Mouse (Mus musculus): ENCODE results near the gene Gtf2f1. TPM values are rescaled to one million over a fixed set of nuclear protein-coding genes. Genes with fewer than 3 reads are reported as not detected.

Gtf2f1 gene
- polyA plus RNA-seq, 1 experiment: 40.8 TPM

- 74% methylated on average over 5 of the region's 5 CpGs for WGBS
- Histone ChIP-seq H3K36me3 (ENCODE audit: control insufficient read depth, insufficient read depth, low read length) (no peaks in the 10 kb centered on the region), H3K27me3 (ENCODE audit: control insufficient read depth, insufficient read depth, low read length) (no peaks in the 10 kb centered on the region), H3K27ac (ENCODE audit: control insufficient read depth, insufficient read depth, low read length) (no peak overlapping the region), H3K4me1 (replicated peaks; ENCODE audit: control insufficient read depth, insufficient read depth, low read length) (no peaks in the 10 kb centered on the region), H3K4me3 (ENCODE audit: control insufficient read depth, insufficient read depth, low read length) (no peak overlapping the region)
- DNase-seq: no peak
- TF ChIP-seq POLR2A (IDR thresholded peaks at IDR 0.05; ENCODE audit: control insufficient read depth, extremely low read depth, insufficient read depth, low read length, poor library complexity): no peak
- TF ChIP-seq CTCF (IDR thresholded peaks at IDR 0.05; ENCODE audit: borderline replicate concordance, control insufficient read depth, extremely low read depth, insufficient read depth, low read length, poor library complexity): no peak
Measured at GRCm38 (mm10) chr17:56970081-56970480, 41.0 kb downstream of the Gtf2f1 start.

DNA sequence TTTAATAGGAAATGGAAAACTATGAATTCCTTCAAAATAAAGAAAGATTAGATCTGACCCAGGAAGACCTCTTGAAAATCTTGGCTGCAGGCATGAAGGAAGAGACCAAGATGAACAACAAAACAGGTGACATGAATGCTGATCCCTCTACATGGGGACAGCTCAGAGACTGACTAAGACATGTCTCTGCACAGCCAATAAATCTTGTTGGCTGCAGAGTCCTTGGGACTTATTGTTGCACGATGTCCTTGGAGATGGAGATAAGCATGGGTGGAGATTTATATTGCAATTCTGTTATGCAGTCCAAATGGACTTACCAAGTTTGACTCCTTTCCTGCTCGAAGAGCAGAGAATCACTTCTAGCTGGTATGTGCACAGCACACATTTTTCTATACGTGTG is 41.8 kb downstream of the Gtf2f1 start:
- H3K36me3 ChIP-seq (ENCODE audit: control insufficient read depth, insufficient read depth, low read length): no peaks in the 10 kb centered on the region
- H3K27ac ChIP-seq (ENCODE audit: control insufficient read depth, insufficient read depth, low read length): no peak overlapping the region
- WGBS: 74% methylated on average over 3 of the region's 3 CpGs
- H3K27me3 ChIP-seq (ENCODE audit: control insufficient read depth, insufficient read depth, low read length): no peaks in the 10 kb centered on the region
- no peak for DNase-seq
- TF ChIP-seq CTCF (IDR thresholded peaks at IDR 0.05; ENCODE audit: borderline replicate concordance, control insufficient read depth, extremely low read depth, insufficient read depth, low read length, poor library complexity) (no peak), POLR2A (IDR thresholded peaks at IDR 0.05; ENCODE audit: control insufficient read depth, extremely low read depth, insufficient read depth, low read length, poor library complexity) (no peak)
- H3K4me1 ChIP-seq (replicated peaks; ENCODE audit: control insufficient read depth, insufficient read depth, low read length): no peaks in the 10 kb centered on the region
- no peak overlapping the region for H3K4me3 ChIP-seq (ENCODE audit: control insufficient read depth, insufficient read depth, low read length)

DNA sequence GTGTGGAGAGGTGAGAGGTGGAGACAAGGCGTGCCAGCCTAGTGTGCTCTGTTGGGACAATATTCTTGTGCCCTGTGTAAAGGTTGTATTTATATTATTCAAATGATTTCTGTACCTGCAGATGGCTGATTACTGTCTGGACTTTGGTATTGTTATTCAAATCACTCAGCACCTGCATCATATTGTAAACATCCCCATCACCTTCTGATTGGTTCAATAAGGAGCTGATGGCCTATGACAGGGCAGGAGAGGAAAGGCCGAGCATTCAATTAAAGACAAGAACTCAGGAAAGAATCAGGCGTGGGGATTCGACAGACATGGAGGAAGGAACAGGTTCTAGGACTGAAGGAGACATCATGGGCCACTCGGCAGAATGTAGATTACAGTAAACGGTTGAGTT is 47.4 kb downstream of the Gtf2f1 start:
- no peaks in the 10 kb centered on the region for H3K36me3 ChIP-seq (ENCODE audit: control insufficient read depth, insufficient read depth, low read length)
- H3K4me3 ChIP-seq (ENCODE audit: control insufficient read depth, insufficient read depth, low read length): no peak overlapping the region
- no peaks in the 10 kb centered on the region for H3K27me3 ChIP-seq (ENCODE audit: control insufficient read depth, insufficient read depth, low read length)
- H3K27ac ChIP-seq (ENCODE audit: control insufficient read depth, insufficient read depth, low read length): no peak overlapping the region
- WGBS: 96% methylated on average over 6 of the region's 6 CpGs
- TF ChIP-seq POLR2A (IDR thresholded peaks at IDR 0.05; ENCODE audit: control insufficient read depth, extremely low read depth, insufficient read depth, low read length, poor library complexity) (no peak), CTCF (IDR thresholded peaks at IDR 0.05; ENCODE audit: borderline replicate concordance, control insufficient read depth, extremely low read depth, insufficient read depth, low read length, poor library complexity) (no peak)
- no peak for DNase-seq
- H3K4me1 ChIP-seq (replicated peaks; ENCODE audit: control insufficient read depth, insufficient read depth, low read length): no peaks in the 10 kb centered on the region

- Histone ChIP-seq H3K36me3 (ENCODE audit: control insufficient read depth, insufficient read depth, low read length) (no peaks in the 10 kb centered on the region), H3K27me3 (ENCODE audit: control insufficient read depth, insufficient read depth, low read length) (no peaks in the 10 kb centered on the region), H3K4me3 (ENCODE audit: control insufficient read depth, insufficient read depth, low read length) (no peak overlapping the region), H3K27ac (ENCODE audit: control insufficient read depth, insufficient read depth, low read length) (no peak overlapping the region), H3K4me1 (replicated peaks; ENCODE audit: control insufficient read depth, insufficient read depth, low read length) (peaks cover 5% of the 10 kb centered on the region)
- DNase-seq: no peak
- no peak for TF ChIP-seq CTCF (IDR thresholded peaks at IDR 0.05; ENCODE audit: borderline replicate concordance, control insufficient read depth, extremely low read depth, insufficient read depth, low read length, poor library complexity)
- no peak for TF ChIP-seq POLR2A (IDR thresholded peaks at IDR 0.05; ENCODE audit: control insufficient read depth, extremely low read depth, insufficient read depth, low read length, poor library complexity)
- WGBS: 81% methylated on average over 5 of the region's 5 CpGs
Measured at GRCm38 (mm10) chr17:56962642-56963405, 48.3 kb downstream of the Gtf2f1 start.

DNA sequence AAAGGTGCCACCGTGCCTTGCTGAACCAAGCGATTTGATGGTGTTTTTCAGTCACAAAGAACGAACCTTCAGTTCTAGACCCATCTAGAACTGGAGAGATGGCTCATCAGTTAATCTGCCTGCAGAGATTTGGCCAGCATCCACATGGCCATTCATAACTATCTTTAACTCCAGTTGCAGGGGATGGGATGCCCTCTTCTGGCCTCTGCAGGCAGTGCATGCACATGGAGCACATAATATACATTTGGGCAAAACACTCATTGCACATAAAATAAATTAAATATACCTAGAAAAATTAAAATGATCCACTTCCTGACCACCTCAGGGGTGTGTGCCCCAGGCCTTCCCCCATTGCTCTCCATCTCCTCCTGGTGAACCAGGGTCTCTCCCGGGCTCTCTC is 49.2 kb downstream of the Gtf2f1 start:
- H3K27me3 ChIP-seq (ENCODE audit: control insufficient read depth, insufficient read depth, low read length): no peaks in the 10 kb centered on the region
- no peak overlapping the region for H3K4me3 ChIP-seq (ENCODE audit: control insufficient read depth, insufficient read depth, low read length)
- peaks cover 5% of the 10 kb centered on the region for H3K4me1 ChIP-seq (replicated peaks; ENCODE audit: control insufficient read depth, insufficient read depth, low read length)
- no peaks in the 10 kb centered on the region for H3K36me3 ChIP-seq (ENCODE audit: control insufficient read depth, insufficient read depth, low read length)
- DNase-seq: no peak
- no peak overlapping the region for H3K27ac ChIP-seq (ENCODE audit: control insufficient read depth, insufficient read depth, low read length)
- no peak for TF ChIP-seq CTCF (IDR thresholded peaks at IDR 0.05; ENCODE audit: borderline replicate concordance, control insufficient read depth, extremely low read depth, insufficient read depth, low read length, poor library complexity)
- TF ChIP-seq POLR2A (IDR thresholded peaks at IDR 0.05; ENCODE audit: control insufficient read depth, extremely low read depth, insufficient read depth, low read length, poor library complexity): no peak
- 97% methylated on average over 4 of the region's 4 CpGs for WGBS

DNA sequence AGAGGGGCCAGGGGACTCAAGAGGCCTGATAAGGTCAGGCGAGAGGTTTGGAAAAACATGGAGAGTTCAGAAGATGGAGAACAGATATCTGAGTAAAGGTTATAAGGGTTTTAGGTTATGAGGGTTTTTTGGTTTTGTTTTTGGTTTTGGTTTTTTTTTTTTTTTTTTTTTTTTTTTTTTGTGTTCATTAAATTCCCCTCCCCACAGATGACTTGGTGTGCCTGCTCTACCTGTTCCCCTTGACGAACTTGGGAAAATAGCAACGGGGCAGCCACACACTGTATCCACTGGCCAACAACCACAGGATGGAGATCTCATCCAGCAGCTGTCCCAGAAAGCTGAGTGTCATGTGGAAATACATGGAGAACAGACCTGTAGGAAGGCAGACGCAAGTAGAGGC is 52.4 kb downstream of the Gtf2f1 start:
- WGBS: 88% methylated on average over 4 of the region's 4 CpGs
- no peak overlapping the region for H3K4me3 ChIP-seq (ENCODE audit: control insufficient read depth, insufficient read depth, low read length)
- no peaks in the 10 kb centered on the region for H3K27me3 ChIP-seq (ENCODE audit: control insufficient read depth, insufficient read depth, low read length)
- no peak for DNase-seq
- TF ChIP-seq CTCF (IDR thresholded peaks at IDR 0.05; ENCODE audit: borderline replicate concordance, control insufficient read depth, extremely low read depth, insufficient read depth, low read length, poor library complexity) (no peak), POLR2A (IDR thresholded peaks at IDR 0.05; ENCODE audit: control insufficient read depth, extremely low read depth, insufficient read depth, low read length, poor library complexity) (no peak)
- no peaks in the 10 kb centered on the region for H3K36me3 ChIP-seq (ENCODE audit: control insufficient read depth, insufficient read depth, low read length)
- no peak overlapping the region for H3K27ac ChIP-seq (ENCODE audit: control insufficient read depth, insufficient read depth, low read length)
- peaks cover 5% of the 10 kb centered on the region for H3K4me1 ChIP-seq (replicated peaks; ENCODE audit: control insufficient read depth, insufficient read depth, low read length)

Measured in thymus, adult 2 months (tissue).